Mouse (Mus musculus) MEL (cell line): ENCODE measurements around the gene Itpr2.

Experiments
- BHLHE40 ChIP-seq: IDR thresholded peaks from 2 replicates; pipeline ENCODE4 v1.6.1; 2012; ENCODE audit warnings: low read depth, mild to moderate bottlenecking, inconsistent platforms, low read length, improper control_type of control experiment, borderline replicate concordance
- CTCF ChIP-seq, 3 experiments: IDR thresholded peaks in 2 of 3; conservative IDR thresholded peaks in 1 of 3; 2 replicates each; pipeline ENCODE4 v1.5.1; 2011 to 2012; ENCODE audit warnings: low read length in 3 of 3, low read depth in 2 of 3, mild to moderate bottlenecking in 2 of 3, improper control_type of control experiment in 1 of 3, inconsistent platforms in 1 of 3, mixed read lengths in 1 of 3, moderate library complexity in 1 of 3; ENCODE audit not compliant: control insufficient read depth in 1 of 3, insufficient read depth in 1 of 3, poor library complexity in 1 of 3, severe bottlenecking in 1 of 3
- JUND ChIP-seq: IDR thresholded peaks from 2 replicates; pipeline ENCODE4 v1.6.1; 2011; ENCODE audit warnings: low read depth, mild to moderate bottlenecking, improper control_type of control experiment, low read length
- MAFK ChIP-seq: IDR thresholded peaks from 2 replicates; pipeline ENCODE4 v1.6.1; 2011; ENCODE audit warnings: low read depth, mild to moderate bottlenecking, low read length, improper control_type of control experiment, borderline replicate concordance
- MAX ChIP-seq: IDR thresholded peaks from 2 replicates; pipeline ENCODE4 v1.6.1; 2011; ENCODE audit warnings: low read length, improper control_type of control experiment
- MAZ ChIP-seq: IDR thresholded peaks from 2 replicates; pipeline ENCODE4 v1.6.1; 2012; ENCODE audit warnings: low read depth, mild to moderate bottlenecking, inconsistent platforms, low read length, improper control_type of control experiment
- POLR2A ChIP-seq, 2 experiments: IDR thresholded peaks; 2 replicates each; pipeline ENCODE4 v1.6.1; 2011 to 2012; ENCODE audit warnings: low read length in 2 of 2, mild to moderate bottlenecking in 2 of 2, control low read depth in 1 of 2, improper control_type of control experiment in 1 of 2, low read depth in 1 of 2, moderate library complexity in 1 of 2; ENCODE audit not compliant: control insufficient read depth in 1 of 2, insufficient read depth in 1 of 2, poor library complexity in 1 of 2
- POLR2AphosphoS2 ChIP-seq: IDR thresholded peaks from 2 replicates; pipeline ENCODE4 v1.6.1; 2011; ENCODE audit warnings: low read length, improper control_type of control experiment
- SMC3 ChIP-seq: IDR thresholded peaks from 2 replicates; pipeline ENCODE4 v1.6.1; 2011; ENCODE audit warnings: low read depth, low read length, improper control_type of control experiment
- TCF12 ChIP-seq: IDR thresholded peaks from 2 replicates; pipeline ENCODE4 v1.6.1; 2014; ENCODE audit warnings: low read depth, mild to moderate bottlenecking, inconsistent platforms, low read length, improper control_type of control experiment, moderate library complexity

DNA sequence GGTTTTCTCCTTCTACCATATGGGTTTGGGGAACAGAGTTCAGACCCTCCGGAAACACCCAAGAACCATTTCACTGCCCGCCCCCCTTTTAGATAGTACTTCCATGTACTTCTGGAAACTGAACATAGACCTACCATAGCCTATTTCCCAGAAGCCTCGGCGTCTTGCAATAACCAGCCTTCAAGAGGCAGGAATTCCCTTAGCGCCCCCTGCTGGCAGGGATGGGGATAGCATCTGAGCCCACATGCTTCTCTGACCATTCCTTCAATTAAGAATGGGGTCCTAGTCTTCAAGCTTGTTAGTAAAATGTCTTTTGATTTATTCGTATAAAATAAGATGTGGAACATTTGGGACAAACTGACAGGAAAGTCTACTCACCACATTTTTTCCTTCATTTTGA lies 96.6 kb downstream of the Itpr2 start:
- TF ChIP-seq POLR2A (IDR thresholded peaks at IDR 0.05; ENCODE audit: control insufficient read depth in 1 of 2, insufficient read depth in 1 of 2, low read depth in 1 of 2, low read length in 2 of 2, poor library complexity in 1 of 2) (no peak), TCF12 (no peak), POLR2AphosphoS2 (no peak), MAX (no peak), BHLHE40 (no peak), CTCF (IDR thresholded peaks at IDR 0.05 in 2 of 3, conservative IDR thresholded peaks at IDR 0.05 in 1 of 3; ENCODE audit: control insufficient read depth in 1 of 3, insufficient read depth in 1 of 3, low read depth in 2 of 3, low read length in 3 of 3, poor library complexity in 1 of 3, severe bottlenecking in 1 of 3) (peak; percentile 93 to 96 (median 94)), MAZ (no peak), MAFK (no peak), JUND (no peak), SMC3 (peak; percentile 56)
